Mouse (Mus musculus): Measurements from ENCODE around the gene Capns2.

Gene Capns2

GRCm38 (mm10) chr8:92906553-92906952, 5.3 kb downstream of the Capns2 start:
- DNase-seq (ENCODE audit: low spot score), result no peak

DNA sequence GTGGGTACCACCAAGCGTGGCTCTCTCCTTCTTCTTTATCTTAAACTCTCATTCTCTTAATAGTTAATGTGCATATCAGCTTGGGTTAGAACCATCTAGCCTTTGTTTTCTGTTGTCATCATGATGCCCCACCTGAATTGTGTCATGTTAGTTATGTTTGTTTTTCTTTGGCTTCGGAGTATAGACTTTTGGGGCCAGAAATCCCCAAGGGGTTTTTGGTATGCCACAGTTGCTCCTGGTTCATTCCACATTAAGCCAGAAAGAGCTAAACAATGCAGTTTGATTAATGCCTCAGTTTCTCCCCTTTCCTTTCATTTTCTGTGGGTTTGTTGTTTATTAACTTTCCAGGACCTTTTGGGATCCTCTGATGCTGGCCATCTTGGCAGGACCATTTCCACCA, 7.2 kb downstream of the Capns2 start:
- DNase-seq (ENCODE audit: low spot score), result no peak

DNA sequence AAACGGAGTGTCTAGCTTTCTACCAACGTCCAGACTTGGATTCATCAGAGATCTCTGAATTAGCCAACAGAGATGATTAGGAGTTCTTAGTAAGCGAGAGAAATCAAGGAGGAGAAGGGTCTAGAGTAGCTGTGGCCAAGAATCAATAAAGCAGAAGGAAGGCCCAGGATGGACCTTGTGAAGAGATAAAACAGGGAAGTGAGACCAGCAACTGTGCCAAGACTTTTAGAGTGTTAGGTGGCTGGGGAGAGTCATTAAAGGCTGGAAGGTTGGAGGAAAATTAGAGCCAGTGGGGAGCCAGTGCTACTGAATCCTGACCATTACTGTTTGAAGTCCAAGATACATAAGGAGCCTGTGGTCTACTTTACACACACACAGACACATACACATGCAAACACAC, 10.3 kb downstream of the Capns2 start:
- DNase-seq (ENCODE audit: low spot score), result no peak

DNA sequence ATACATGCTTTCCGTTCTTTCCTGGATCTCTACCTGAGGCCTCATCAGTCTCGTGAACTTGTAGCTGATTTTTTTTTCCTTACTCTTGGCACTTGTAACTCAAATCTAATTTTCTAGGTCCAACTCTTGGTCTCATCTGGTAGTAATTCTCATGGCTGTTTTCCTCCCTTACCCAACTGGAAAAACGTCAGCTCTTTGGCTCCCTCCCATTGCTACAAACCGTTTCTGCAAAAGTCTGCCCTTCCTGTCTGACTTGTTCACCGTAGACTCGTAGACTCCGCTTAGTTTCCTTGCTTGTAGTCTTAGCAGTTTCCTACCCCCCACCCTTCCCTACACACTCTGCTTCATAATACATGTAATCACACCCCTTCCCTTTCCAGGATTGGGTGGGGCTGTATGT, 12.2 kb downstream of the Capns2 start:
- no peak for DNase-seq (ENCODE audit: low spot score)

- no peak for DNase-seq (ENCODE audit: low spot score)
Measured at GRCm38 (mm10) chr8:92916082-92916481, 14.9 kb downstream of the Capns2 start.

GRCm38 (mm10) chr8:92921768-92922167, 20.6 kb downstream of the Capns2 start:
- no peak for DNase-seq (ENCODE audit: low spot score)

- no peak for DNase-seq (ENCODE audit: low spot score)
Measured at GRCm38 (mm10) chr8:92928986-92929385, 27.8 kb downstream of the Capns2 start.

DNA sequence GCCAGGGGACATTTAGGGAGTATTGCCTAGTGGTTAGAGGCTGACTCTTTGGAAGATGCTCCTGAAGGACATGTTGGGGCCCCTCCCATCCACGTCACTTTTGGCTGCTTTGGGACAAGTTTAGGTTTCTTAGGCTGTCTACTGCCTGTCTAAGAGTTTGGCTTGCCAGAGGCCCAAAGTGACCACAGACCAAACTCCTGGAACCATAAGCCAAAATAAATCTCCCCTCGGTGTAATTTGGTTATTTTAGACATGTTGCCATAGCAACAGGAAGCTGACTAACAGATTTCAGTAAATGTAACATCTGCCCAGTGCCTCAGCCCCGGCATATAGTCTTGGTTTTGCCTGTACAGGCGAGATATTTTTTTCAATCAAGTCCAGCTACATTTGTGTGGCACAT, 36.8 kb downstream of the Capns2 start:
- no peak for DNase-seq (ENCODE audit: low spot score)

- no peak for DNase-seq (ENCODE audit: low spot score)
Measured at GRCm38 (mm10) chr8:92949071-92949470, 47.9 kb downstream of the Capns2 start.

DNA sequence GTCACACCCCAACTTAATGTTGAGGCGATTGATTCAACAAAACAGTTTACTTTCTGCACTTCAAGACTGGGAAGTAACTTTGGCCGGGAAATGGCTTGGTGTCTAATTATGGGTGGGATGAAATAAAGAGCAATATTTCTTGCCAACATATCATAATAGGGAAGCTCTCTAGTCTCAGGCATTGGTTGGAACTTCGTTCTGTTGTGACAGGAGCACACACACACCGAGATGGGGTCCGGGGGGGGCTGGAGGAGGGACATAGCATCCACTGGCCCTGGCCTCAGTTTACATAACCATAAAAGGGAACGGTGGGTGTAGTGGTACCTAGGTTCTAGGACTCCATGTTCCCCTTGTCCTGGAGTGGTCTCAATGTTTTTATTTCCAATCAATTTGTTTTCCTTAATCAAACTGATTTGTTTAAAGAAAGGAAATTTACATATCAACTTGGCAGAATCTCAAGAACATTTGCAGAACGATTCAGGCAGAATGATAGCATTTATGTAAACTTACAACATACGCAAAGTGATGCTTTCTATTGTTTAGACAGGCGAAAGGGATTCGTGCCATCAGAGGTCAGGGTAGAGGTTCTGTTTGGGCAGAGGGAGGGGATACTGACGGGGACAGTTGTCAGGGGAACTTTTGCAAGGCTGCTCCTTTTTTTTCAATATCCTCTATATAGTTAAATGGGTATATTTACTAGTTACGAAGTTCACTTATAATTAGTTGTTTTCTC, 49.6 kb downstream of the Capns2 start:
- DNase-seq (ENCODE audit: low spot score), result no peak
